Mouse (Mus musculus) CH12.LX (cell line): ENCODE results near the gene Rgmb. TPM values are rescaled to one million over a fixed set of nuclear protein-coding genes. Genes with fewer than 3 reads are reported as not detected.

Experiments used
- DNase-seq: peaks from one replicate; pipeline ENCODE4 v3.0.0-alpha.2; 2013; ENCODE audit errors: extremely low read depth
- H3K27ac ChIP-seq: 2 replicates; pipeline ENCODE4 v1.5.1; 2012; ENCODE audit warnings: low read depth, mild to moderate bottlenecking, control low read depth, moderate library complexity; ENCODE audit not compliant: insufficient read depth
- H3K27me3 ChIP-seq: replicated peaks from 2 replicates; pipeline ENCODE3; 2012; ENCODE audit warnings: inconsistent platforms
- H3K36me3 ChIP-seq, 2 experiments: replicated peaks in 1 of 2; 2 replicates each; pipeline versions ENCODE3 to v1.6.1; 2012; ENCODE audit warnings: inconsistent platforms in 1 of 2, low read length in 1 of 2, mild to moderate bottlenecking in 1 of 2, mixed read lengths in 1 of 2, moderate library complexity in 1 of 2; ENCODE audit not compliant: control insufficient read depth in 1 of 2, insufficient read depth in 1 of 2
- H3K4me1 ChIP-seq, 2 experiments: 2 replicates each; pipeline ENCODE4 v1.6.1; 2012; ENCODE audit warnings: inconsistent platforms in 1 of 2, moderate library complexity in 1 of 2; ENCODE audit not compliant: insufficient read depth in 2 of 2, control insufficient read depth in 1 of 2
- H3K4me2 ChIP-seq: 2 replicates; pipeline ENCODE4 v1.6.1; 2012; ENCODE audit warnings: low read depth, mild to moderate bottlenecking, control low read depth; ENCODE audit not compliant: poor library complexity, insufficient read depth, severe bottlenecking
- H3K4me3 ChIP-seq, 3 experiments: fragments of 150-350 bp in 1 of 3; sonication (generic) in 1 of 3; replicated peaks in 1 of 3; 2 replicates each; pipeline versions ENCODE3 to v1.5.1; 2011 to 2012; ENCODE audit warnings: low read depth in 2 of 3, low read length in 2 of 3, mild to moderate bottlenecking in 2 of 3, moderate library complexity in 2 of 3, control low read depth in 1 of 3, improper control_type of control experiment in 1 of 3, inconsistent platforms in 1 of 3, mixed read lengths in 1 of 3; ENCODE audit not compliant: poor library complexity in 1 of 3
- H3K79me2 ChIP-seq: replicated peaks from 2 replicates; pipeline ENCODE4 v1.6.1; 2012; ENCODE audit warnings: mild to moderate bottlenecking, moderate library complexity; ENCODE audit not compliant: control insufficient read depth, poor library complexity, insufficient read depth, severe bottlenecking; ENCODE audit errors: extremely low read depth
- H3K9ac ChIP-seq: 2 replicates; pipeline ENCODE4 v1.6.1; 2012; ENCODE audit warnings: low read depth, mild to moderate bottlenecking, control low read depth, moderate library complexity; ENCODE audit not compliant: insufficient read depth
- H3K9me3 ChIP-seq: replicated peaks from 2 replicates; pipeline ENCODE3; 2012; ENCODE audit warnings: low read length, inconsistent platforms, mixed read lengths
- BHLHE40 ChIP-seq: IDR thresholded peaks from 2 replicates; pipeline ENCODE4 v1.6.1; 2011; ENCODE audit warnings: mild to moderate bottlenecking, low read depth, low read length, improper control_type of control experiment
- CHD1 ChIP-seq: IDR thresholded peaks from 2 replicates; pipeline ENCODE4 v1.6.1; 2012; ENCODE audit warnings: low read depth, low read length, improper control_type of control experiment, inconsistent platforms
- CHD2 ChIP-seq: IDR thresholded peaks from 2 replicates; pipeline ENCODE4 v1.6.1; 2011; ENCODE audit warnings: low read length, improper control_type of control experiment
- CTCF ChIP-seq, 2 experiments: IDR thresholded peaks in 1 of 2; conservative IDR thresholded peaks in 1 of 2; 2 replicates each; pipeline ENCODE4 v1.5.1; 2011 to 2012; ENCODE audit warnings: low read depth in 2 of 2, low read length in 2 of 2, improper control_type of control experiment in 1 of 2, inconsistent platforms in 1 of 2, mild to moderate bottlenecking in 1 of 2, moderate library complexity in 1 of 2
- E2F4 ChIP-seq: IDR thresholded peaks from 2 replicates; pipeline ENCODE4 v1.6.1; 2011; ENCODE audit warnings: low read depth, low read length, improper control_type of control experiment; ENCODE audit not compliant: insufficient replicate concordance
- ELF1 ChIP-seq: IDR thresholded peaks from 2 replicates; pipeline ENCODE4 v1.6.1; 2014; ENCODE audit warnings: low read depth, mild to moderate bottlenecking, inconsistent platforms, low read length, improper control_type of control experiment
- ETS1 ChIP-seq: conservative IDR thresholded peaks from 2 replicates; pipeline ENCODE4 v1.6.1; 2012; ENCODE audit warnings: low read depth, mild to moderate bottlenecking, inconsistent platforms, low read length, improper control_type of control experiment, moderate library complexity
- HCFC1 ChIP-seq: IDR thresholded peaks from 2 replicates; pipeline ENCODE4 v1.6.1; 2012; ENCODE audit warnings: low read depth, mild to moderate bottlenecking, inconsistent platforms, low read length, improper control_type of control experiment
- IRF4 ChIP-seq: IDR thresholded peaks from 2 replicates; pipeline ENCODE4 v1.6.1; 2014; ENCODE audit warnings: low read depth, mild to moderate bottlenecking, inconsistent platforms, low read length, improper control_type of control experiment
- JUN ChIP-seq: IDR thresholded peaks from 2 replicates; pipeline ENCODE4 v1.6.1; 2011; ENCODE audit warnings: low read depth, mild to moderate bottlenecking, low read length, improper control_type of control experiment, moderate library complexity; ENCODE audit not compliant: insufficient read depth
- KAT2A ChIP-seq: IDR thresholded peaks from 2 replicates; pipeline ENCODE4 v1.6.1; 2012; ENCODE audit warnings: low read length, improper control_type of control experiment, inconsistent platforms; ENCODE audit not compliant: insufficient replicate concordance
- MAFK ChIP-seq: IDR thresholded peaks from 2 replicates; pipeline ENCODE4 v1.6.1; 2011; ENCODE audit warnings: low read length, improper control_type of control experiment; ENCODE audit not compliant: insufficient replicate concordance
- MAZ ChIP-seq: IDR thresholded peaks from 2 replicates; pipeline ENCODE4 v1.6.1; 2012; ENCODE audit warnings: low read depth, mild to moderate bottlenecking, inconsistent platforms, low read length, improper control_type of control experiment, moderate library complexity
- MXI1 ChIP-seq: IDR thresholded peaks from 2 replicates; pipeline ENCODE4 v1.6.1; 2011; ENCODE audit warnings: mild to moderate bottlenecking, low read depth, low read length, improper control_type of control experiment
- NELFE ChIP-seq: IDR thresholded peaks from 2 replicates; pipeline ENCODE4 v1.6.1; 2011; ENCODE audit warnings: low read depth, low read length, improper control_type of control experiment
- NRF1 ChIP-seq: IDR thresholded peaks from 2 replicates; pipeline ENCODE4 v1.6.1; 2014; ENCODE audit warnings: low read depth, mild to moderate bottlenecking, inconsistent platforms, low read length, improper control_type of control experiment, moderate library complexity
- PAX5 ChIP-seq: IDR thresholded peaks from 2 replicates; pipeline ENCODE4 v1.6.1; 2012; ENCODE audit warnings: low read length, inconsistent platforms, mixed read lengths
- RAD21 ChIP-seq: IDR thresholded peaks from 2 replicates; pipeline ENCODE4 v1.6.1; 2011; ENCODE audit warnings: low read depth, mild to moderate bottlenecking, low read length, improper control_type of control experiment, moderate library complexity
- RCOR1 ChIP-seq: conservative IDR thresholded peaks from 2 replicates; pipeline ENCODE4 v1.6.1; 2012; ENCODE audit warnings: low read depth, mild to moderate bottlenecking, inconsistent platforms, low read length, improper control_type of control experiment
- TBP ChIP-seq: conservative IDR thresholded peaks from 2 replicates; pipeline ENCODE4 v1.6.1; 2011; ENCODE audit warnings: low read depth, low read length, improper control_type of control experiment
- UBTF ChIP-seq: IDR thresholded peaks from 2 replicates; pipeline ENCODE4 v1.6.1; 2012; ENCODE audit warnings: low read depth, mild to moderate bottlenecking, inconsistent platforms, low read length, improper control_type of control experiment, moderate library complexity
- USF1 ChIP-seq: IDR thresholded peaks from 2 replicates; pipeline ENCODE4 v1.6.1; 2014; ENCODE audit warnings: low read depth, mild to moderate bottlenecking, inconsistent platforms, low read length, improper control_type of control experiment
- ZC3H11A ChIP-seq: IDR thresholded peaks from 2 replicates; pipeline ENCODE4 v1.6.1; 2012; ENCODE audit warnings: low read depth, mild to moderate bottlenecking, inconsistent platforms, low read length, improper control_type of control experiment
- ZKSCAN1 ChIP-seq: IDR thresholded peaks from 2 replicates; pipeline ENCODE4 v1.6.1; 2012; ENCODE audit warnings: low read depth, inconsistent platforms, low read length, improper control_type of control experiment, borderline replicate concordance
- ZMIZ1 ChIP-seq: IDR thresholded peaks from 2 replicates; pipeline ENCODE4 v1.6.1; 2012; ENCODE audit warnings: low read depth, mild to moderate bottlenecking, inconsistent platforms, low read length, improper control_type of control experiment
- ZNF384 ChIP-seq: IDR thresholded peaks from 2 replicates; pipeline ENCODE4 v1.6.1; 2012; ENCODE audit warnings: low read depth, low read length, improper control_type of control experiment, inconsistent platforms
- dilution Hi-C: fragments of 300-500 bp; cut with MboI; formaldehyde crosslinking; loops from 2 replicates; pipeline ENCODE4 v1.14.3; 2020; ENCODE audit warnings: low sequenced_read_pairs; ENCODE audit not compliant: extremely low pct_unique_long_range_greater_than_20kb, extremely low pct_ligation_motif_present
- in situ Hi-C: fragments of 300-500 bp; cut with MboI; formaldehyde crosslinking; loops from 3 replicates; pipeline ENCODE4 v1.14.3; 2019; ENCODE audit warnings: low sequenced_read_pairs, low pct_ligation_motif_present, low pct_unique_long_range_greater_than_20kb, mixed read lengths
- polyA plus RNA-seq: library from polyadenylated mRNA; unstranded; fragments of >175 nt; gene quantifications from 2 replicates; pipeline ENCODE4 v1.2.1, GENCODE M21; 2012; ENCODE audit warnings: low read depth; ENCODE audit not compliant: insufficient read length
- total RNA-seq, 2 experiments: library from RNA; depleted of rRNA; stranded (reverse); fragments of 300-350 nt in 1 of 2; fragments of >200 nt in 1 of 2; gene quantifications; 2 replicates each; pipeline ENCODE4 v1.2.3; 2012 to 2014

Gene Rgmb
- total and polyA plus RNA-seq, 3 experiments: 2.3 to 2.6 (median 2.3) TPM

DNA sequence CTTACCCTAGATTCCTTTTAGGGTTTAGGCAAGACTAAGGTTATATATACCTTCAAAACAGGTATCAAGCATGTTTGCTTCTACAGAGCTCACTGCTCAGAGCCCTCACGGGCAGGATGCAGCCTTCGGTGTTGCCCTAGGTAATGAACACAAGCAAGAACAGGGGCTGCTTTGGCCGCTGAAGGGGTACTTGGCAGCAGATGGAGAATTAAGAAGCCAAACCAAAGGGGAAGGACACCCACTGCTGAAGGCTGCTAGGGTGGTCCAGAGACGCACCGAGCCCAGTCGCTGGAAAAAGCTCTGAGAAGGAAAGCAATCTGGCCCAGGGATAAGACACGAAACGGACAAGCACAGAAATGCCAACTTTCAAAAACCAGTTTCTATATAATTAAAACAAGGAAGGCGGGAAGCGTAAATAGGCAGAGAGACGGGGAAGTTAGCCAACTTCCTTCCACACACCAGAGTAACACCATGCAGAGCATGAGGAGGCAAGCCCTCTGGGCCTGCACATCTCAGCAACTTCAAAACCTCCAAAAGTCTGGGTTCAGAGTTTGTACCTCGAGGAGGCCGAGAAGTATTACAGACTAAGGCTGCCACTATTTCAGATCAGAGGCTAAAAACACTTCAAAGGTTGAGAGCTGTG lies 18.6 kb downstream of the Rgmb start:
- no peak overlapping the region for H3K4me3 ChIP-seq

DNA sequence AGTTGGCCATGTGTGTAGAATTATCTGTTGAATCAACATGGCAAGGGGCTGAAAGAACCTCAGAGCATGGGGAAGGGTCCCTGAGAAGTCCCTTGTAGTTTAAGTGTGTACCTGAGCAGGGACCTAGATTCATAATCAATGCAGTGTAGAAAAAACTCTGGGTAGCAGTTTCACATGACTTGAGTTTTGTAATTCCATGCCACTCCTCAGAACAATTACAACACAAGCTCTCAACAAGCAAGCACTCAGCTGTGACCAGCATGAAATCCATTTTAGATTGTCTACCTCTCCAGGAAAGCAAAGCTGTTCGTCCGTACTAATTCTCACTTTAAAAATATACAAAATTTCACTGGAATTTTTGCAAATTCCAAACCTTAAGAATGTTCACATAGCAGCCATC lies 20.9 kb downstream of the Rgmb start:
- H3K9me3 ChIP-seq: no peaks in the 10 kb centered on the region
- H3K9ac ChIP-seq: no peak overlapping the region
- TF ChIP-seq E2F4: no peak
- no peak for TF ChIP-seq CHD1
- TF ChIP-seq USF1: no peak
- no peak for TF ChIP-seq HCFC1
- no peak for TF ChIP-seq BHLHE40
- TF ChIP-seq NRF1: no peak
- TF ChIP-seq UBTF: no peak
- no peak for TF ChIP-seq MAZ
- no peak for TF ChIP-seq ETS1
- no peak for TF ChIP-seq JUN
- TF ChIP-seq CHD2: no peak
- no peak for TF ChIP-seq CTCF (conservative IDR thresholded peaks at IDR 0.05 in 1 of 2, IDR thresholded peaks at IDR 0.05 in 1 of 2; ENCODE audit: low read depth in 2 of 2, low read length in 2 of 2)
- TF ChIP-seq ZC3H11A: no peak
- TF ChIP-seq ZNF384: no peak
- no peak for TF ChIP-seq RCOR1
- dilution Hi-C loops (no loop called here), in situ Hi-C loops (loop anchor here (25.0 kb wide), 1 partner anchor 1102 kb away; no protein-coding TSS in a partner anchor)
- H3K27ac ChIP-seq: no peak overlapping the region
- H3K79me2 ChIP-seq: peaks cover 6% of the 10 kb centered on the region; the same call in 1 of the 2 replicates
- H3K4me1 ChIP-seq: peaks cover 0 to 40% of the 10 kb centered on the region in 2 experiments; a peak in 2 of 4 replicates
- H3K4me3 ChIP-seq: no peak overlapping the region
- no peak overlapping the region for H3K4me2 ChIP-seq
- no peaks in the 10 kb centered on the region for H3K27me3 ChIP-seq
- no peak for DNase-seq
- H3K36me3 ChIP-seq: peaks cover 11 to 43% of the 10 kb centered on the region in 2 experiments

More for the DNA sequence above, 18.6 kb downstream of the Rgmb start:
- Histone ChIP-seq H3K4me2 (no peak overlapping the region), H3K27me3 (no peaks in the 10 kb centered on the region), H3K27ac (no peak overlapping the region), H3K9me3 (no peaks in the 10 kb centered on the region), H3K4me1 (peaks cover 2 to 60% of the 10 kb centered on the region in 2 experiments), H3K9ac (no peak overlapping the region), H3K79me2 (peaks cover 12% of the 10 kb centered on the region; the same call in 1 of the 2 replicates), H3K36me3 (peaks cover 3 to 34% of the 10 kb centered on the region in 2 experiments)
- DNase-seq: no peak
- in situ Hi-C loops (loop anchor here (25.0 kb wide), 1 partner anchor 1100 kb away; no protein-coding TSS in a partner anchor), dilution Hi-C loops (no loop called here)
- TF ChIP-seq KAT2A (no peak), PAX5 (no peak), MXI1 (no peak), TBP (no peak), CHD1 (no peak), ETS1 (no peak), ZKSCAN1 (no peak), IRF4 (no peak), JUN (no peak), E2F4 (no peak), ELF1 (no peak), ZMIZ1 (no peak), NELFE (no peak), RAD21 (no peak), MAFK (no peak), ZNF384 (no peak)
